Mouse (Mus musculus) left cerebral cortex, adult 8-10 months (tissue): ENCODE data around the gene Chchd4. TPM values are rescaled to one million over a fixed set of nuclear protein-coding genes. Genes with fewer than 3 reads are reported as not detected.
"Not testable (repeated sequence)": the region's sequence is repeated elsewhere in the genome, so short reads cannot be mapped to it uniquely, and the experiment has no call there.

Experiments used
- DNase-seq, 2 experiments: peaks; one replicate each; pipeline ENCODE4 v3.0.0; 2022; ENCODE audit warnings: low spot score in 2 of 2
- total RNA-seq, 4 experiments: library from RNA; stranded (reverse); gene quantifications; 2 replicates each; pipeline ENCODE4 v1.2.4; 2022

Chchd4 gene
- total RNA-seq, 4 experiments from 2014 or later = 20.6 to 22.3 (median 21.4) TPM

DNA sequence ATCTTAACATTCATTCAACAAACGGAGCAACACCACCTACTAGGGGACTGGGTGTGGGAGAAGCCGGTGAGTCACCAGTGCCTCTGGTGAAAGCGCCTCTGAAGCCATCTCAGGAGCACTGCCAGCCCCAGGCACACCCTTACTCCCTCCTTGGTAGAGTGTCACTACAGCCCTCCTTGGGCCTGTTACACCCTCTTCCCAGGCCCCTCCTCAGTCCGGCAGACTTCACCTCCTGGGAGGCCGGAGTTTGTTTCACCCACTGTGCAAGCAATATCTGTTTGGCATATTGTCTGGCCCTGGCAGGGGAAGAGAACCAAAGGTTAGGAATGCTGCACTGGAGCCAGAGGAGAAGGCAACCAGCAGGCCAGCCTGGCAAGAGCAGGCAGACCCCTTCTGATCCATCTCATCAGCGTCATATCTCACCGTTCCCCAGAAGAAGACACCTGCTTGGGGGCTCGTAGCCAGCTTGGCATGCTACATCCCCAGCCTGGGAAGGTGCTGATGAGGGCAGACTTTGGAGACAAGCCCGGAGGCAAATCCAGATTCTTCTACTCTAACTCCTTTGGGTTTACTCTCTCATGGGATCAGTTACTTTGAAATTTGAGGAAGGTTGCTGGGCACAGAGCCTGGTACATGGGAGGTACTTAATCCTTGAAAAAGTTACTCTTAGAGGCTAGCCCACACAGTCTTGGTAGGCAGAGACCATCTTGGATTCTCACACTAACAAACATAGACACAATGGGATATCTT, 1.3 kb upstream of the Chchd4 start:
- DNase-seq = peak in 1 of 2 experiments; percentile 54

DNA sequence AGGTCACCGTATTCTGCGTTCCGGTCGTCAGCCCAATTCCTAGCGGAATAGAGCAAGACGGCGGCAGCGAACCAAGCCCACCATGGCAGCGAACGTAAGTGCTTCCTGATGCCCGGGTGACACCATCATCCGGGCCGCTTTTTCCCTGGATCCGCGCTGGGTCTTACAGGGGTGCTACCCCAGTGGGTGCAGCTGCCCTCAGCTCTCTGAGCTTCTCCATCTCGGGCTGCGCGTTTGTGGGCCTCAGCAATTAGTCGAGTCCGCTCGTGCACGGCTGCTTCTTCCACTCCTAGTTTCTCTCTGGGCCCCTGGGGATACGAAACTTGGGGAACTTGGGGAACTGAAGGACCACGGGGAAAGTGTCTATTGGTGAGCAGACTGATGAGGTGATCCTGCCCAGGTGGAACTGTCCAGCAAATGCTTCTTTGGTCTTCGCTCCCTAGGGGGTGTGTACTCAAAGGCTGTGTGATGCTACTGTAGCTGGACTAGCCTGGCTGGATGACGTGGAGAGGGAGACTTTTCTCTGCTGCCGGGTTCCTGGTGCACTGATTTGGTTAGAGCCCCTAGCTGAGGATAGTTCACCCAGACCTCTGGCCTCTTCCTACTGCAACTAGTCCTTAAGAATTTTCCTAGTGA, 577 bp upstream of the Chchd4 start:
- no peak for DNase-seq

DNA sequence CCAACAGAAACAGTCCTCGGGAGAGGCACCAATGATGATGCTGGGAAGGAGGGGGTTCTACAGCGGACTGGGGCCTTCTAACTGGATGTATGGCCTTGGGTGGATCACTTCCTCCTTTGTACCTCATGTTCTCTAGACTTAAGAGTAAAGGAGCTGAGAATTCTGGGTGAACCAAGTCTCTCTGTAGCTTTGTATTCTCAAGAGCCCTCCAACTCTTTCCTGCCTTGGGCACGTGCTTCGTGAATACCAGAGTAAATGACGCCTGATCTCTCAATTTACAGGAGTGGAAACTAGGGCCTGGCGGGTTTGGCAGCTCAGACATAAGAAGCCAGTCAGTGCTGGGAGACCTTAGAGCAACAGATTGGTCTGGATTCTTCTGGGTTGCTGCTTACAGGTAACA, 1.0 kb downstream of the Chchd4 start:
- DNase-seq = no peak

DNA sequence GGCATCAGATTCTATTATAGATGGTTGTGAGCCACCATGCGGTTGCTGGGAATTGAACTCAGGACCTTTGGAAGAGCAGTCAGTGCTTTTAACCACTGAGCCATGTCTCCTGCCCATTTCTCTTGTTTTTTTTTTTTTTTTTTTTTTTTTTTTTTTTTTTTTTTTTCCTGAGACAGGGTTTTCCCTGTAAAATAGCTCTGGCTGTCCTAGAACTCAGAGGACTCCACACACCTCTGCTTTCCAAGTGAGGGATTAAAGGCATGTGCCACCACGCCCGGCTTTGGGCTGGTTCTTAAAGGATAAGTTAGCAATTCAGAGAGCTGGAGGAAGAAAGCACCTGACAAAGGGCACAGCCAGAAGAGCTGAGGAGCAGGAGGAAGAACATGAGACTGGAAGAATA, 1.9 kb downstream of the Chchd4 start:
- not testable (repeated sequence) for DNase-seq

DNA sequence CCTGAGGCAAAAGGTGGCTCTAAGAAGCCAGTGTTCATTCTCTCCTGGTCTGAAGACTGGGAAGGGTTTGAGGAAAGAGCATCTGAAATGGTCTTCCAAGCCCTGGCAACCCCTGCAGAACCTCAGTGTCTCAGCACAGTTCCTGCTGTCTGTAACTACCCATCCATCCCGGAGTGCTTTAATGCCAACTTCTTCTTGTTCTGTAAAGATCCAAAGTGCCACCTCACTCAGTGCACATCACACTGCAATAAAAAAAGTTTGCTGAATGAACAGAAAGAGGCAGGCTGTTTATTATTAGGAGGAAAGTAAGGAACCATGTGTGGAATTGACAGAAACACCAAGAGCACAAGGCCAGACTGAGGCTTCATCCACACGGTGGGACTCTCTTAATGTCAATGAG, 2.6 kb downstream of the Chchd4 start:
- no peak for DNase-seq

DNA sequence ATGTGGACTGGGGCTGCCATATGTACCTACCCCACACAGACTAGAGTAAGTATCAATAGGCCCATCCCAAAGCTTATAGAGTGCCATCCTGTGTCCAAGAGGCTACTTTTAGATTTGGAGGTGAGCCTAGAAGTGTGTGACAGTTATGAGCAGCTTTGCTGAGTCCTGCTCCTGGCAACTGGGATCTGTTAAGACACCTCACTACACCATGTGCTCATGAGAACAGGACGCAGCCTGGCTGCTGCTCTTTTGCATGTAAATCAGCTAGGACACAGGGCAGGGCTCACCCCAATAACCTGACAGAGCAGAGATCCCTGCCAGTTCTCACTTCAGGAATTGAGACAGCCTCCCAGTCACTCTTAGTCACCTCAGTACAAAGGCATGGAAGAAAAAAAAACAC, 6.2 kb downstream of the Chchd4 start:
- DNase-seq = no peak

DNA sequence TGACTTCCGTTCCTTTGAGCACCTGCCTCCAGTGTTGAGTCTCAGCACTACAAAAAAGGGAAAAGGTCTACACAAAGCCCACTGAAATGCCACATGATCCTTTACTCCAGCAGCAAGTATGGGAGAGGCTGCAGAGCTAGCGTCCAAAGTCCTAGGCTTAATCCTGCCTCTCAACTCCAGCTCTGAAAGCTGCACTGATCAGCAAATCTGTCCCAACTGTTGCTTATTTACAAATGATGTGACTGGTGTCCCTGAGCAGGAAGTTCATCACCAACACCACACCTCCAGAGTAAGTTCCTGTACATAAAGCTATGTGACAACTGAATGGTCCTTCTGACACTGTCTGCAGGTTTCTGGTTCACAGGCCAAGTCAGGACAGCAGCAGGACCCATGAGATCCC, 7.6 kb downstream of the Chchd4 start:
- DNase-seq = no peak

DNA sequence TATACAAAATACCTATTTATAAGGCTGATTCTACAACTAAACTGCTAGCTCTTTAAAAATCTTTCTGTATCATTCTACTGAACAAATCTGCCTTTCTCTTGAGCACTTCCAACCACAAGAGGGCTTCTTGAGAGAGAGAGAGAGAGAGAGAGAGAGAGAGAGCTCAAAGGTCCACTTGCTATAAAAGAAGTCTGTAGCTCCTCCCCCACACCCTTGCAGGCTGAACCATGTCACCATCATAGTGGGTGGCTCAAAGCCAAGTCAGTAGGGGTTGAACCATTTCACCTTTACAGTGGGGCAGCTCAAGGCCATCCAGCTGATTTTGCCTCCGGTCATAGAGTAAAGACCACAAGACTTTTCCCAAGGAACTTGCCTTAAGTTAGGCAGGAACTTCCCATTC, 13.9 kb downstream of the Chchd4 start:
- no peak for DNase-seq

DNA sequence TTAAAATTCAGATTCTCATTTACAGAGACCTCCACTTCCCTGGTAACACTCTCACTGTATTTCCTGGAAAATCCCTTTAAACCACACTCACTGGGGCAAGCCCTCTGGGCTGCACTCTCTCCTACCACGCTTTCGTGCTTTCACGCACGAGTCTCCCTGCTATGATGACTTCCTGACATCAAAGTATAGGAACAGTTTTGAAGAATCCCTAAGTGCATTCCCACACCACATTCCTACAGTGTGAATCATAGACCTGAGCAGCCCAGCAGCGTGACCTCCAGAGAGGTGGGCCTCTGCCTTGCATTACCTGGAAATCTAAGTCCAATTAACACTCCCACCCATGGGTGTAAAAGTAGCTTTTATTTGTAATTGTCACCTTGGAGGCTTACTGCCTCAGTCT, 18.8 kb downstream of the Chchd4 start:
- DNase-seq = no peak

DNA sequence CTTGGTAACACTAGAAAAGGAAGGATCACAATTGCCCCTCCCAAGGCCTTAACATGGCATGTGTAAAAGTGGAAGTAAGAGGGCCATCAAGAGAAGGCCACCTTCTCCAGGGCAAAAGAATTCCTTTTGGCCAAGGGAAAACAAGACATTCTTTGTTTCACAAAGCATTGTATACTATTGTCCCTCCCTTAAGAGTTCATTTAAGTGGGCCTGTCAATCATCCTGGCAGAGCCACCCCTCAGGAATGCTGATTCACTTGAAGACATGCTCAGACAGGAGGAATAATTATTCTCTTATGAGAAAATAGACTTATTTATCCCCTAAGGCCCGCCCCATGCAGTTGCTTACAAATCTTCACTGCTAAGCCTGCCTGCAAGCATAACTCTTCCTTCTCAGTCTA, 21.3 kb downstream of the Chchd4 start:
- DNase-seq = no peak

DNA sequence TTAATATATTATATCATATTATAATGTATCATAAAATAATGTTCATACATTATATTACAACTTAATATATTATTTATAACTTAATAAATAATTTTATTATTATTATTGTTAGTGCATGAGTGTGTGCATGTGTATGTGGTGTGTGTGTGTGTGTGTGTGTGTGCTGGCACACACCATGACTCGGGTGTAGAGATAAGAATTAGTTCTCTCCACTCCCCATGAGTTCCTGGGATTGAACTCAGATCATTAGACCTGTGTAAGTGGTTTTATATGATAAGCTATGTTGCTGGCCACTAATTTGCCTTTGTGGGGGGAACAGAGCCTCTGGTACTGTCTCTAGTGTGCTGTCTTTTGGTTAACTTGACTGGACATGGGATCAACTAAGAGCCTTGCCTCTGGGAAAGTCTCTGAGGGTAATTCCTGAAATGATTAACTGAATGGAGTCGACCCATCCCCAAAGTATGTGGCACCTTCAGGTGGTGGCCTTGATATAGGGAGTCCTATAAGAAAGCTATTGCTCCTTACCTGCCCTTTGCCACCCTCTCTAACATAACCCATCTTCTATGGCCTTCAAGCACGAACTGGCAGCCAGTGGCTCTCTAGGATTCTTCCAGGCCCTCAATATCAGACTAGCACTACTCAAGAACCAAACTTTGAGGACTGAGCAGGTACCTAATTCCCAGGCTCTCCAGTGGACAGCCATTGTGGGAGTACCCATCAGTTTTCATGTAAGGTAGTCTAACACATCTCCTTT, 23.7 kb downstream of the Chchd4 start:
- DNase-seq = no peak

DNA sequence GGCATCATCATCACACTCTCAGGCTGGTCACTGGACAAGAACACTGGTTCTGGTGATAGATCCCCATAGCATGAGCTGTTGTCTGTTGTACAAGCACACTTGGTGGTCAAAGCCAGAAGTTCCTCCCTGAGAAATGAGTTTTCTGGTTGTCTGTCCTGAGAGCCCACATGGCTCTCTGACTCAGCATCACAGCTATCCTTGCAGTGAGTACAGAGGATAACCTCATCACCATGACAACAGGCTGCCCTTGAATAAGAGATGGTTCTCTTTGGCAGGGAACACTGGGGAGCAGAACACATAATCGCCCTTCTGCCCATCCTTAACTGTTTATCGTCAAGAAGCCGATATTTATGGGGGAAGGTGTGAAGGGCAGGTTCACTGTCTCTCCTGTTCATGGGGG, 28.0 kb downstream of the Chchd4 start:
- DNase-seq = no peak

DNA sequence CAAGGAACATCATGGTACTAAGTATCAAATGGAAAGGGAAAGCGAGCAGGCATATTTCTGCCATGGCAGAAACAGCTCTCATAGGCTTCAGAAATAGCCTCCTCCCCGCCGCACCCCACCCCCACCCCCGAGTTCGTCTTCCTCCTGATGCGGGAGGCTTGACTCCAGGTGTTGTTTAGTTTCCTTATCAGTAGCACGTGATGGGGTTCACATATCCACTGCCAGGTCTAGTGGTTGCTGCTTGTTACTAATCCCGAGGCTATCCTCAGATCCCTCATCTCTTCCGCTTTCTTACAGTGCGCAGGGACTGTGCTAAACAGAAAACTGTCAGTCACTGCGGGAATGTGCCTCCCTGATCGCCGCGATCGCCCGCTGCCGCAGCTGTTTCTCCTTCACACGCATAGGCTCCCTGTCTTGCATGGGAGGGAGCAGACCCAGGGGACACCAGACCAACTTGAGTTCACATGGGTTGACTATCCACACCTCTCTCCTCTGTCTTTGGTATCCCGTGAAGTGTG, 32.1 kb downstream of the Chchd4 start:
- peak in 1 of 2 experiments; percentile 4 for DNase-seq

DNA sequence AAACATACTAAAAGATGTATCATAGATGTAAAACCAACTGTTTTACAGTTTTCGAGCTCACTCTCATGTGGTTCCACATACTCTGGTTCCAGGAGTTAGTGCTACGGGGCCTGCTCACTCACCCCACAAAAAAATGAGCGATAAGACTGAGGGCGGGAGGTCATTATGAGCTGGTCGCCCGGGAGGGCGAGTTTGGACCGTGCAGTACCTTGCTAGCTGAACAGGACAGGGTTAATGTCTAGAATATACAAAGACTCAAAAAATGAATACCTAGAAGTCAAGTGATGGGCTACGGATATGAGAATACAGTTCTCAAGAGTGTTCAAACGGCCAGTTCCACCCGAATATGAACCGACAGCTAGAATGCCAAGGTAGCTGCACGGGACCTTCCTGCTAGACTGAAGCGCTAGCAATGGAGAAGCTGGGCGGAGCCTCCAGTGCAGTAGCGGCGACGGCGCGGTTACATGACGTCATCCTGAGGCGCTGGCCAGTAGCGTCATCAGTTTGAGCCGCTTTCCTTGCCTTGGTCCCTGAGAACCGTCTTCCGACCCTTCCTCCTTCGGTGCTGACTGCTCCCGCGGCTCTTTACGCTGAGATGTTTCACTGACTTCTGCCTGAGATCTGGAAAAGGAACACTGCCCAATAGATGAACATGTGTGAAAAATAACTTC, 32.7 kb downstream of the Chchd4 start:
- peak; percentile 94 to 99 for DNase-seq

DNA sequence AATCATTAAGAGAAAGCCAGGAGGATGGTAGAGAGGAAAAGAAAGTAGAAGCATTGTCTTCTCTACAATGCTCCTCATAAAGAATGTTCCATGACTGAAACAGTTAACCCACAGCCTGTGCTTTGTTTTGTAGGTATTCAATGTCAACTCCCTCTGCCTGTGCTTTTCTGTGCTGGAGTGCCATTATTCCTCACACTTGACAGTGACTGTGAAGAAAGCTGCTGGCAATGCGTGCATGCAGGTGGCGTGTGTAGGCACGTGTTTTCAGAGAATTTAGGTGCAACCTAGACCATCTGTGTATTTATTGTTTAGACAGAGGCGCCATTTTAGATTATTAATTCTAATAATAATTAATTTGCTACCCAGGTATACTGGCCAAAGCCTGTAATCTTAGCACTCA, 49.2 kb downstream of the Chchd4 start:
- no peak for DNase-seq

DNA sequence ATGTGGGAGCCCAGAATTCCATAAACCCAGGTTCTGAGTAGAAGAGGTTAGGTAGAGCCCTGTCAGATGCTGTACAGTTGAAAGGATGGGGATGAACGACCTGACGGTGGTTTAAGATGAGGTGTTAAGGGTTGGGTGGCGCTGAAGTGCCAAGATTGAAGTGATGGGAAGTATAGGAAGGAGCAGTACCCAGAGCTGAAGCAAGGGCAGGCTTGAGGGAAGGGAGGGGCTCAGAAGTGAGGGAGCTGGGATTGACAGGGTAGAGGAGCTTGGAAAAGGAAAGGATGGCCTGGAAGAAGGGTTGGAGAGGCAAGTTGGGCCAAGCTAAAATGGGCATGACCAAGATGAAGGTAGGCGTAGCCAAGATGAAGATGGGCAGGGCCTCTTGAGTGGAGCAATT, 51.7 kb downstream of the Chchd4 start:
- no peak for DNase-seq

DNA sequence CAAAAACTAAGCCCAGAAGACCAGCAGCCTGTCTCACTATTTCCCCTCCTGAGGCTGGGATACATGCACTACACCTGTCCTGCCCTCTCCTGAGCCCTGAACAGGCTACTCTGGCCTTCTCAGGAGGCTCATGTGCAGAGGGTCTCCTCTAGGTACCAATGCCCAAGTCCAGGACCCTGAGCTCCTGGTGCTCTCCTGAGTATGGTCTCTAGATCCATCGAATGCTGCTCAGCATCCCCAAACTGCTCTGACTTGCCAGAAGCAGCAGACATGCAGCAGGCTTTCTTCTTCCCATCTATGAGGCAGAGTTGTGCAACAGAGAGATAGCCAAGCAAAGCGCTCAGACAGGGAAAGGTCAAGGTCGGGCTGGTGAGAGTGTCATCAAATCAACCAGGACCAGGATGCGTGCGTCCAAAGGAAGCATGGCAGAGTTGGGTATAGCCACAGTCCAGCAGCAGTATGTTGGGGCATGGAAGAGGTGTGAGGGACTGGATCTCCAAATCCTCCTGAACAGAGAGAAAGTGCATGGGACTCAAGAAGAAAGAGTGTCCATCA, 56.0 kb downstream of the Chchd4 start:
- DNase-seq = no peak

DNA sequence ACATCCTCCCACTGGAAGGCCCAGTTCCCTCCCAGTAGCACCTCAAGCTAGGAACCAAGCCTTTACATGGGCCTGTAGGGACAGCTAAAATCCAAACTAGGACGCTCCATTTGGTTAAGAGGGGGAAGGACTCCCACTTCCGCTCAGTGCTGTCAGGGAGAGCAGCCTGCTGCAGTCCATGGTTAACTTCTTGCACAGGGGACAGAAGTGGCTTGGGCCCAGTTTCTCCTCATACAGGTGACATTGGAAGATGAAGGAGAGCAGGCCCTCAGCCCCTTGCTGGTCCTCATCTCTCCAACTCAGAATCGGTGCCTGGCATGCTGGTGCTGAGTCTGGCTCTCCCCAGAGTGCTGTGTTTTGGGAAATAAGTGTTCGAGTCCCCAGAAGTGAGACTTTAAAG, 57.2 kb downstream of the Chchd4 start:
- DNase-seq = no peak

DNA sequence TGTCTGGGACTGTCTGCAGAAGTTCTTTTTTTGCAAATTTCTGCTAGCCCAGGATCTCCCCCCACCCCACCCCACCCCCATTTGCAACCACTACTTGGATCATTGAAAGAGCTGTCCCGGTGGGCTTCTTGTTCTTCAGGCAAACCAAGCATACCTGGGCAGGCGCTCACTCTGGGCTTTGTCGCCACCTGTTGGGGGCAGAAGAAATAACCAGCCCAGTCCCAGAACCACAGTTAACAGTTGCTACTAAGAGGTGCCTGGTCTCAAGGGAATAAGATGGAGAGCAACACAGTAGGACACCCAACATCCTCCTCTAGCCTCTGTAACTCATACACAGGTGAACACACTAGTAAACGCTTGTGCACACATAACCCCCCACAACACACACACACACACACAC, 58.5 kb downstream of the Chchd4 start:
- peak in 1 of 2 experiments; percentile 34 for DNase-seq
